20 mouse cellular contexts compared by ENCODE assay signal in genomic region chr12:73766152-73766551, GRCm38 (mm10).
DNase-seq lines count a peak whose midpoint lies in the region; ATAC-seq and TF ChIP-seq lines count a peak whose summit lies in the region.
"Had no signal": no experiment of that assay in that cellular context is flagged by ENCODE, and none has a peak within 500 bp of the region (broad histone marks: within the 10 kb centered on the region; RNA-seq: fewer than 3 reads in every experiment).

No protein-coding gene starts in this region.

- TF ChIP-seq POLR2A in lung, adult 2 months (IDR thresholded peaks at IDR 0.05; ENCODE audit: borderline replicate concordance, extremely low read depth, low read depth, low read length) = no peak

- TF ChIP-seq CTCF in lung, adult 2 months (IDR thresholded peaks at IDR 0.05; ENCODE audit: insufficient read depth, low read length) = no peak

- no peaks in the 10 kb centered on the region for H3K9me3 ChIP-seq in heart, embryonic 12.5 days (replicated peaks)
- H3K9me3 ChIP-seq in heart, embryonic 11.5 days (replicated peaks; ENCODE audit: control insufficient read depth, low read length) = no peaks in the 10 kb centered on the region
- H3K9me3 ChIP-seq in heart, embryonic 15.5 days (replicated peaks) = no peaks in the 10 kb centered on the region
- H3K9me3 ChIP-seq: forebrain, embryonic 13.5 days; hindbrain, embryonic 12.5 days; limb, embryonic 12.5 days; liver, embryonic 13.5 days; midbrain, embryonic 13.5 days; neural tube, embryonic 15.5 days had no signal

- H3K4me2 ChIP-seq in heart, embryonic 12.5 days = no peak overlapping the region
- no peak overlapping the region for H3K4me2 ChIP-seq in heart, embryonic 11.5 days
- H3K4me2 ChIP-seq in heart, embryonic 15.5 days = 0 out of 2 replicates have a peak overlapping the region, but pooled peaks have one; percentile 7
- H3K4me2 ChIP-seq: forebrain, embryonic 13.5 days; hindbrain, embryonic 12.5 days; limb, embryonic 12.5 days; liver, embryonic 13.5 days; midbrain, embryonic 13.5 days; neural tube, embryonic 15.5 days had no signal

- H3K27ac ChIP-seq in heart, embryonic 12.5 days (ENCODE audit: poor library complexity, severe bottlenecking) = peak overlapping the region; percentile 32
- no peak overlapping the region for H3K27ac ChIP-seq in heart, embryonic 11.5 days (ENCODE audit: low read depth, low read length)
- peak overlapping the region; percentile 86 for H3K27ac ChIP-seq in heart, embryonic 15.5 days
- H3K27ac ChIP-seq: forebrain, embryonic 13.5 days; hindbrain, embryonic 12.5 days; limb, embryonic 12.5 days; liver, embryonic 13.5 days; midbrain, embryonic 13.5 days; neural tube, embryonic 15.5 days had no signal

- no peak overlapping the region for H3K9ac ChIP-seq in heart, embryonic 12.5 days
- no peak overlapping the region for H3K9ac ChIP-seq in heart, embryonic 11.5 days (ENCODE audit: low read depth, low read length)
- H3K9ac ChIP-seq in heart, embryonic 15.5 days = no peak overlapping the region
- H3K9ac ChIP-seq: forebrain, embryonic 13.5 days; hindbrain, embryonic 12.5 days; limb, embryonic 12.5 days; liver, embryonic 13.5 days; midbrain, embryonic 13.5 days; neural tube, embryonic 15.5 days had no signal

- peak; percentile 51 for DNase-seq in lung, postnatal 25 days (ENCODE audit: low spot score)
- no peak for DNase-seq in lung, adult 2 months
- peak; percentile 53 for DNase-seq in testis, postnatal 10 days (ENCODE audit: low spot score)
- no peak for DNase-seq in frontal cortex, adult 2 months (ENCODE audit: extremely low spot score in 1 of 2, low spot score in 1 of 2)
- DNase-seq: adrenal gland, adult 2 months; cerebellum, adult 11 months; cerebellum, postnatal 25 days; gastrocnemius, postnatal 36 days; liver, embryonic 13.5 days; thymus, postnatal 14 days had no signal

- no peak for ATAC-seq in heart, embryonic 12.5 days (ENCODE audit: insufficient number of reproducible peaks, low FRiP score)
- ATAC-seq in heart, embryonic 11.5 days (replicated peaks; ENCODE audit: insufficient number of reproducible peaks, low FRiP score, low TSS enrichment) = no peak
- 0 out of 2 replicates have a peak, but pooled peaks have one; percentile 11 for ATAC-seq in heart, embryonic 15.5 days (replicated peaks; ENCODE audit: insufficient number of reproducible peaks, insufficient read depth, low FRiP score, low read depth)
- ATAC-seq: forebrain, embryonic 13.5 days; inflammation-experienced regulatory T-cells, adult 6 months; midbrain, embryonic 13.5 days had no signal

- H3K36me3 ChIP-seq in heart, embryonic 12.5 days = no peaks in the 10 kb centered on the region
- no peaks in the 10 kb centered on the region for H3K36me3 ChIP-seq in heart, embryonic 11.5 days (ENCODE audit: control insufficient read depth, insufficient read depth, low read length)
- no peaks in the 10 kb centered on the region for H3K36me3 ChIP-seq in heart, embryonic 15.5 days
- H3K36me3 ChIP-seq: hindbrain, embryonic 12.5 days; limb, embryonic 12.5 days; liver, embryonic 13.5 days; midbrain, embryonic 13.5 days; neural tube, embryonic 15.5 days had no signal

- H3K4me3 ChIP-seq in heart, embryonic 12.5 days = no peak overlapping the region
- H3K4me3 ChIP-seq in heart, embryonic 11.5 days (ENCODE audit: low read depth, low read length) = no peak overlapping the region
- no peak overlapping the region for H3K4me3 ChIP-seq in lung, adult 2 months (replicated peaks; ENCODE audit: extremely low read depth, low read depth, low read length)
- H3K4me3 ChIP-seq in heart, embryonic 15.5 days = no peak overlapping the region
- H3K4me3 ChIP-seq: forebrain, embryonic 13.5 days; hindbrain, embryonic 12.5 days; limb, embryonic 12.5 days; liver, embryonic 13.5 days; midbrain, embryonic 13.5 days; myocyte; neural tube, embryonic 15.5 days had no signal

- no peaks in the 10 kb centered on the region for H3K27me3 ChIP-seq in heart, embryonic 12.5 days (replicated peaks)
- no peaks in the 10 kb centered on the region for H3K27me3 ChIP-seq in heart, embryonic 11.5 days (ENCODE audit: control insufficient read depth, insufficient read depth, low read length)
- H3K27me3 ChIP-seq in heart, embryonic 15.5 days = no peaks in the 10 kb centered on the region
- H3K27me3 ChIP-seq: forebrain, embryonic 13.5 days; hindbrain, embryonic 12.5 days; limb, embryonic 12.5 days; liver, embryonic 13.5 days; neural tube, embryonic 15.5 days had no signal

- peaks cover 51% of the 10 kb centered on the region for H3K4me1 ChIP-seq in heart, embryonic 12.5 days (replicated peaks)
- peaks cover 37% of the 10 kb centered on the region for H3K4me1 ChIP-seq in heart, embryonic 11.5 days (ENCODE audit: control insufficient read depth, insufficient read depth, low read length)
- peaks cover 21% of the 10 kb centered on the region for H3K4me1 ChIP-seq in lung, adult 2 months (ENCODE audit: control insufficient read depth, insufficient read depth, low read length)
- peaks cover 48% of the 10 kb centered on the region for H3K4me1 ChIP-seq in heart, embryonic 15.5 days (replicated peaks)

- 55% methylated on average over 8 of the region's 8 CpGs for WGBS in heart, embryonic 12.5 days
- 59% methylated on average over 8 of the region's 8 CpGs for WGBS in heart, embryonic 11.5 days (ENCODE audit: insufficient replicate concordance)
- WGBS in lung, adult 2 months = 62% methylated on average over 8 of the region's 8 CpGs
- 53% methylated on average over 8 of the region's 8 CpGs for WGBS in heart, embryonic 15.5 days

Comparison
In these comparisons a context has a peak if more than half of its experiments do, and no peak if none do; other contexts are left out.
1. DNase-seq: peak in lung, postnatal 25 days (single experiment) and testis, postnatal 10 days (single experiment); none in lung, adult 2 months (single experiment) and frontal cortex, adult 2 months (0 of 2).